Mouse (Mus musculus) G1E (cell line): ENCODE data around the gene Astn1.

Experiments
- CTCF ChIP-seq: IDR thresholded peaks from 2 replicates; pipeline ENCODE4 v1.5.1; 2012; ENCODE audit warnings: low read depth, low read length, inconsistent platforms, mixed read lengths
- TAL1 ChIP-seq: conservative IDR thresholded peaks from 2 replicates; pipeline ENCODE4 v1.6.1; 2012; ENCODE audit warnings: low read depth, low read length, inconsistent platforms, mixed read lengths

- no peak for TF ChIP-seq CTCF
- TF ChIP-seq TAL1: no peak
These were observed 147.2 kb downstream of the Astn1 start for GRCm38 (mm10) chr1:158509112-158509855.
